Mouse (Mus musculus): ENCODE results near the gene Hamp. TPM values are rescaled to one million over a fixed set of nuclear protein-coding genes. Genes with fewer than 3 reads are reported as not detected.

Gene Hamp
- polyA plus RNA-seq (2014; fragmentation: Illumina TruSeq; extraction: RNeasy Lipid Tissue Mini Kit (QIAGEN cat#74804); ENCODE audit: low read depth, low replicate concordance) = not detected

GRCm38 (mm10) chr7:30943909-30944635 is at the start of gene Hamp:
Hamp (minus strand) TSS chr7:30944032.

GRCm38 (mm10) chr7:30973501-30974289 is 29.9 kb upstream of the Hamp start, which contains the start of gene Fam187b:
Fam187b (plus strand) TSS chr7:30973790.

GRCm38 (mm10) chr7:30973251-30973500 is 29.3 kb upstream of the Hamp start, which contains the start of gene Lsr:
Lsr (minus strand) TSS chr7:30973464.

GRCm38 (mm10) chr7:30956756-30957366 is 13.0 kb upstream of the Hamp start, which contains the start of gene Usf2:
Usf2 (minus strand) TSS chr7:30956803.

GRCm38 (mm10) chr7:30924581-30924980 is 19.3 kb downstream of the Hamp start, which contains the start of gene Hamp2:
Hamp2 (minus strand) TSS chr7:30924681.

GRCm38 (mm10) chr7:30914732-30915131 is 29.1 kb downstream of the Hamp start, which contains the start of gene Mag:
Mag (minus strand) TSS chr7:30914873.

Other genes with a start within 250 kb of the Hamp start
- not detected for gene 2200002J24Rik, start 245.1 kb downstream of the Hamp start, polyA plus RNA-seq (2014; fragmentation: Illumina TruSeq; extraction: RNeasy Lipid Tissue Mini Kit (QIAGEN cat#74804); ENCODE audit: low read depth, low replicate concordance)
- gene Atp4a, start 231.8 kb downstream of the Hamp start, polyA plus RNA-seq (2014; fragmentation: Illumina TruSeq; extraction: RNeasy Lipid Tissue Mini Kit (QIAGEN cat#74804); ENCODE audit: low read depth, low replicate concordance) = 66.9 TPM
- gene Tmem147, start 214.5 kb downstream of the Hamp start, polyA plus RNA-seq (2014; fragmentation: Illumina TruSeq; extraction: RNeasy Lipid Tissue Mini Kit (QIAGEN cat#74804); ENCODE audit: low read depth, low replicate concordance) = 135 TPM
- gene Gapdhs, start 200.4 kb downstream of the Hamp start, polyA plus RNA-seq (2014; fragmentation: Illumina TruSeq; extraction: RNeasy Lipid Tissue Mini Kit (QIAGEN cat#74804); ENCODE audit: low read depth, low replicate concordance) = 58.5 TPM
- gene Sbsn, start 192.6 kb downstream of the Hamp start, polyA plus RNA-seq (2014; fragmentation: Illumina TruSeq; extraction: RNeasy Lipid Tissue Mini Kit (QIAGEN cat#74804); ENCODE audit: low read depth, low replicate concordance) = 31.5 TPM
- 12.2 TPM for gene Dmkn, start 180.3 kb downstream of the Hamp start, polyA plus RNA-seq (2014; fragmentation: Illumina TruSeq; extraction: RNeasy Lipid Tissue Mini Kit (QIAGEN cat#74804); ENCODE audit: low read depth, low replicate concordance)
- gene Krtdap, start 156.1 kb downstream of the Hamp start, polyA plus RNA-seq (2014; fragmentation: Illumina TruSeq; extraction: RNeasy Lipid Tissue Mini Kit (QIAGEN cat#74804); ENCODE audit: low read depth, low replicate concordance) = not detected
- 29.9 TPM for gene Ffar2, start 120.3 kb downstream of the Hamp start, polyA plus RNA-seq (2014; fragmentation: Illumina TruSeq; extraction: RNeasy Lipid Tissue Mini Kit (QIAGEN cat#74804); ENCODE audit: low read depth, low replicate concordance)
- gene Ffar3, start 87.9 kb downstream of the Hamp start, polyA plus RNA-seq (2014; fragmentation: Illumina TruSeq; extraction: RNeasy Lipid Tissue Mini Kit (QIAGEN cat#74804); ENCODE audit: low read depth, low replicate concordance) = not detected
- not detected for gene Ffar1, start 82.5 kb downstream of the Hamp start, polyA plus RNA-seq (2014; fragmentation: Illumina TruSeq; extraction: RNeasy Lipid Tissue Mini Kit (QIAGEN cat#74804); ENCODE audit: low read depth, low replicate concordance)
- gene Cd22, start 63.7 kb downstream of the Hamp start, polyA plus RNA-seq (2014; fragmentation: Illumina TruSeq; extraction: RNeasy Lipid Tissue Mini Kit (QIAGEN cat#74804); ENCODE audit: low read depth, low replicate concordance) = 0.56 TPM
- 0.88 TPM for gene Mag, start 29.2 kb downstream of the Hamp start, polyA plus RNA-seq (2014; fragmentation: Illumina TruSeq; extraction: RNeasy Lipid Tissue Mini Kit (QIAGEN cat#74804); ENCODE audit: low read depth, low replicate concordance)
- not detected for gene Hamp2, start 19.4 kb downstream of the Hamp start, polyA plus RNA-seq (2014; fragmentation: Illumina TruSeq; extraction: RNeasy Lipid Tissue Mini Kit (QIAGEN cat#74804); ENCODE audit: low read depth, low replicate concordance)
- gene Usf2, start 12.8 kb upstream of the Hamp start, polyA plus RNA-seq (2014; fragmentation: Illumina TruSeq; extraction: RNeasy Lipid Tissue Mini Kit (QIAGEN cat#74804); ENCODE audit: low read depth, low replicate concordance) = 105 TPM
- 45.5 TPM for gene Lsr, start 29.4 kb upstream of the Hamp start, polyA plus RNA-seq (2014; fragmentation: Illumina TruSeq; extraction: RNeasy Lipid Tissue Mini Kit (QIAGEN cat#74804); ENCODE audit: low read depth, low replicate concordance)
- 13.2 TPM for gene Fam187b, start 29.8 kb upstream of the Hamp start, polyA plus RNA-seq (2014; fragmentation: Illumina TruSeq; extraction: RNeasy Lipid Tissue Mini Kit (QIAGEN cat#74804); ENCODE audit: low read depth, low replicate concordance)
- 69.0 TPM for gene Fxyd5, start 98.4 kb upstream of the Hamp start, polyA plus RNA-seq (2014; fragmentation: Illumina TruSeq; extraction: RNeasy Lipid Tissue Mini Kit (QIAGEN cat#74804); ENCODE audit: low read depth, low replicate concordance)
- 0.88 TPM for gene Fxyd7, start 107.4 kb upstream of the Hamp start, polyA plus RNA-seq (2014; fragmentation: Illumina TruSeq; extraction: RNeasy Lipid Tissue Mini Kit (QIAGEN cat#74804); ENCODE audit: low read depth, low replicate concordance)
- 169 TPM for gene Fxyd1, start 113.2 kb upstream of the Hamp start, polyA plus RNA-seq (2014; fragmentation: Illumina TruSeq; extraction: RNeasy Lipid Tissue Mini Kit (QIAGEN cat#74804); ENCODE audit: low read depth, low replicate concordance)
- 5.6 TPM for gene Lgi4, start 115.3 kb upstream of the Hamp start, polyA plus RNA-seq (2014; fragmentation: Illumina TruSeq; extraction: RNeasy Lipid Tissue Mini Kit (QIAGEN cat#74804); ENCODE audit: low read depth, low replicate concordance)
- gene Fxyd3, start 132.7 kb upstream of the Hamp start, polyA plus RNA-seq (2014; fragmentation: Illumina TruSeq; extraction: RNeasy Lipid Tissue Mini Kit (QIAGEN cat#74804); ENCODE audit: low read depth, low replicate concordance) = 48.8 TPM
- 18.4 TPM for gene Hpn, start 171.3 kb upstream of the Hamp start, polyA plus RNA-seq (2014; fragmentation: Illumina TruSeq; extraction: RNeasy Lipid Tissue Mini Kit (QIAGEN cat#74804); ENCODE audit: low read depth, low replicate concordance)
- 15.7 TPM for gene Scn1b, start 183.0 kb upstream of the Hamp start, polyA plus RNA-seq (2014; fragmentation: Illumina TruSeq; extraction: RNeasy Lipid Tissue Mini Kit (QIAGEN cat#74804); ENCODE audit: low read depth, low replicate concordance)
- 39.2 TPM for gene Gramd1a, start 211.9 kb upstream of the Hamp start, polyA plus RNA-seq (2014; fragmentation: Illumina TruSeq; extraction: RNeasy Lipid Tissue Mini Kit (QIAGEN cat#74804); ENCODE audit: low read depth, low replicate concordance)

All from adipose tissue, adult 10 weeks (tissue).